Mouse (Mus musculus) testis, adult 2 months (tissue): Measurements from ENCODE around the gene Col6a2. TPM values are rescaled to one million over a fixed set of nuclear protein-coding genes. Genes with fewer than 3 reads are reported as not detected.

ENCODE experiments used
- H3K27ac ChIP-seq: fragments of 200-500 bp; 2 replicates; pipeline ENCODE4 v1.5.1; 2012; ENCODE audit warnings: low read depth, low read length; ENCODE audit not compliant: control insufficient read depth, insufficient read depth
- H3K27me3 ChIP-seq: fragments of 200-500 bp; 2 replicates; pipeline ENCODE4 v1.6.1; 2012; ENCODE audit warnings: mild to moderate bottlenecking, low read length, moderate library complexity; ENCODE audit not compliant: control insufficient read depth, insufficient read depth
- H3K36me3 ChIP-seq: fragments of 200-500 bp; 2 replicates; pipeline ENCODE4 v1.6.1; 2012; ENCODE audit warnings: mild to moderate bottlenecking, low read length; ENCODE audit not compliant: control insufficient read depth, insufficient read depth
- H3K4me1 ChIP-seq: fragments of 200-500 bp; 2 replicates; pipeline ENCODE4 v1.6.1; 2012; ENCODE audit warnings: low read length; ENCODE audit not compliant: control insufficient read depth, insufficient read depth
- H3K4me3 ChIP-seq: fragments of 200-500 bp; 2 replicates; pipeline ENCODE4 v1.5.1; 2012; ENCODE audit warnings: low read depth, mild to moderate bottlenecking, low read length, moderate library complexity, mixed read lengths; ENCODE audit not compliant: control insufficient read depth
- CTCF ChIP-seq: fragments of 200-500 bp; IDR thresholded peaks from 2 replicates; pipeline ENCODE4 v1.5.1; 2012; ENCODE audit warnings: low read depth, mild to moderate bottlenecking, inconsistent platforms, low read length, moderate library complexity; ENCODE audit not compliant: control insufficient read depth, insufficient read depth, insufficient replicate concordance
- POLR2A ChIP-seq: fragments of 200-500 bp; IDR thresholded peaks from 2 replicates; pipeline ENCODE4 v1.6.1; 2012; ENCODE audit warnings: low read depth, mild to moderate bottlenecking, inconsistent platforms, low read length, moderate library complexity; ENCODE audit not compliant: control insufficient read depth
- polyA plus RNA-seq: library from polyadenylated mRNA; depleted of rRNA; stranded (reverse); fragments of >200 nt; gene quantifications from 2 replicates; pipeline ENCODE4 v1.2.3, GENCODE M21; 2012; rRNA removed

Gene Col6a2
- 10.9 and 16.2 TPM in 2 replicates for polyA plus RNA-seq

DNA sequence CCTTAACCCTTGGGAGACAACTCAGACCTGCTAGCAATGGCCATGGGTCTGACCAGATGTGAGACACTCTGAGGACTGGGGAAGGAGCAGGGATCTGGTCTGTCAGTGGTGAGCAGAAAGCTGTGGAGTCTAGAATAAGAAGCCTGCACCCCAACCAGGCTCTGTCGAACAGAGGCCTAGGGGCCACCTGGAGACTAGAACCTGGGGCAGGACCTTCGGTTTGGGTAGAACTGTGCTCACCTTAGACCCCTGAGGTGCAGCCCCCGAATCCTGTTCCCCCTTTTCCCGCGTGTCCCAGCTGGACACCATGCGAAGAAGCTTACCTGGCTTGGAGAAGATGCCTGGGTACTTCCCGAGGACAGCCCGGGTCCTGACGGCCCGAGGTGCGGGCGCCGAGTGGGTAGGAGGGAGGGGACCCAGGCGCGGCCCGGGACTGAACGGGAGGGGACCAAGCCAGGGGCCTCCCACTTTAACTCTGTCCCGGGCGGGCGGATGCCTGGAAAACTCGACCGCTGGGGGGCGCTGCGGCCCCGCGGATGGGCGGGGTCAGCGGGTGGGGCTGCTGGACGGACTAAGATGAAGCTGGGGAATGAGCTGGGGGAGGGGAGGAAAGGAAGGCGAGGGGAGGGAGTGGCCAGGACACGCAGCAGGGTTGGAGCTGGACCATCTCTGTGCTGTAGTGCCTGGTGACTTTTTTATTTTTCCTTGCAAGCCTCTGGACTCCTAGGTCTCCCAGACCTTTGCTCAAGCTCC, at the start of gene Col6a2:
Gene Col6a2 (minus strand): TSS at position 703 of the 753 bp plus-strand sequence.
- Histone ChIP-seq H3K27ac (no peak within 1 kb of the TSS), H3K4me3 (peak within 1 kb of the TSS; percentile 64)
- TF ChIP-seq CTCF: peak; percentile 53
- no peak for TF ChIP-seq POLR2A

GRCm38 (mm10) chr10:76671939-76672338, 48.5 kb upstream of the Col6a2 start:
- Histone ChIP-seq H3K27ac (no peak overlapping the region), H3K36me3 (no peaks in the 10 kb centered on the region), H3K4me3 (no peak overlapping the region; the same call in 1 of the 2 replicates), H3K4me1 (no peaks in the 10 kb centered on the region), H3K27me3 (no peaks in the 10 kb centered on the region)
- TF ChIP-seq POLR2A: no peak
- no peak for TF ChIP-seq CTCF

More for the DNA sequence above, at the start of gene Col6a2:
- Histone ChIP-seq H3K4me1 (peaks cover 3% of the 10 kb centered on the region), H3K27me3 (no peaks in the 10 kb centered on the region), H3K36me3 (no peaks in the 10 kb centered on the region)

DNA sequence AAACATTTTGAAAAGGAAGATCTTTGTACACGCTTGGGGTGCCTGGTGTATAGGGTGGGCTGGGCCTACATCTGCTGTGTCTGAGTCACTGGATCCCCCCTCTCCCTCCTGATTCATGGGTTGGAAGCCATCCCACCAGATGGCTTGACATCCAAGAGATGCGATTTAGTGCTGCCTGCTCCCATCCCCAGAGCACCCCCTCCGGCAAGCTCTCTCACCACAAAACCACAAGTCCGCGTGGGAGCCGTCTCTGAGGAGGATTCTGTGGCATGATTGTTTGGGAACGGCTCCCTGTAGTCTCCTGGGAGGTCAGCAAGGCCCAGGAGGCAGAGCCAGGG, 45.5 kb upstream of the Col6a2 start:
- H3K27ac ChIP-seq: no peak overlapping the region
- H3K4me1 ChIP-seq: peaks cover 7% of the 10 kb centered on the region
- no peaks in the 10 kb centered on the region for H3K27me3 ChIP-seq
- H3K36me3 ChIP-seq: no peaks in the 10 kb centered on the region
- H3K4me3 ChIP-seq: no peak overlapping the region
- no peak for TF ChIP-seq CTCF
- TF ChIP-seq POLR2A: no peak

GRCm38 (mm10) chr10:76668261-76668946, 45.0 kb upstream of the Col6a2 start:
- TF ChIP-seq CTCF (no peak), POLR2A (no peak)
- no peak overlapping the region for H3K4me3 ChIP-seq
- no peaks in the 10 kb centered on the region for H3K27me3 ChIP-seq
- no peak overlapping the region for H3K27ac ChIP-seq
- H3K4me1 ChIP-seq: peaks cover 7% of the 10 kb centered on the region
- H3K36me3 ChIP-seq: no peaks in the 10 kb centered on the region

- no peaks in the 10 kb centered on the region for H3K27me3 ChIP-seq
- no peaks in the 10 kb centered on the region for H3K36me3 ChIP-seq
Measured at GRCm38 (mm10) chr10:76667197-76667805, 43.9 kb upstream of the Col6a2 start.

GRCm38 (mm10) chr10:76665551-76665950, 42.1 kb upstream of the Col6a2 start:
- Histone ChIP-seq H3K27me3 (no peaks in the 10 kb centered on the region), H3K27ac (no peak overlapping the region)

More at GRCm38 (mm10) chr10:76667197-76667805, 43.9 kb upstream of the Col6a2 start:
- TF ChIP-seq CTCF (no peak), POLR2A (no peak)
- no peak overlapping the region for H3K4me3 ChIP-seq
- peaks cover 7% of the 10 kb centered on the region for H3K4me1 ChIP-seq
- H3K27ac ChIP-seq: no peak overlapping the region

More at GRCm38 (mm10) chr10:76665551-76665950, 42.1 kb upstream of the Col6a2 start:
- no peak overlapping the region for H3K4me3 ChIP-seq
- TF ChIP-seq POLR2A (no peak), CTCF (no peak)
- H3K4me1 ChIP-seq: peaks cover 7% of the 10 kb centered on the region
- no peaks in the 10 kb centered on the region for H3K36me3 ChIP-seq
